Mouse (Mus musculus): Measurements from ENCODE around the gene Mtss1l.

Gene Mtss1l

GRCm38 (mm10) chr8:110706288-110706870, 14.9 kb upstream of the Mtss1l start:
- DNase-seq (ENCODE audit: low spot score), result no peak

GRCm38 (mm10) chr8:110708429-110708828, 12.8 kb upstream of the Mtss1l start:
- no peak for DNase-seq (ENCODE audit: low spot score)

GRCm38 (mm10) chr8:110710593-110710992, 10.7 kb upstream of the Mtss1l start:
- DNase-seq (ENCODE audit: low spot score), result no peak

- DNase-seq (ENCODE audit: low spot score), result no peak
Measured at GRCm38 (mm10) chr8:110711271-110711934, 9.9 kb upstream of the Mtss1l start.

GRCm38 (mm10) chr8:110713073-110713472, 8.2 kb upstream of the Mtss1l start:
- DNase-seq (ENCODE audit: low spot score), result no peak

GRCm38 (mm10) chr8:110714827-110715519, 6.3 kb upstream of the Mtss1l start:
- DNase-seq (ENCODE audit: low spot score), result no peak

- no peak for DNase-seq (ENCODE audit: low spot score)
Measured at GRCm38 (mm10) chr8:110716075-110716474, 5.2 kb upstream of the Mtss1l start.

GRCm38 (mm10) chr8:110717131-110717530, 4.1 kb upstream of the Mtss1l start:
- DNase-seq (ENCODE audit: low spot score), result no peak

- DNase-seq (ENCODE audit: low spot score), result no peak
Measured at GRCm38 (mm10) chr8:110718209-110718968, 2.9 kb upstream of the Mtss1l start.

- DNase-seq (ENCODE audit: low spot score), result peak; percentile 62
Measured at GRCm38 (mm10) chr8:110718969-110719670, 2.2 kb upstream of the Mtss1l start.

GRCm38 (mm10) chr8:110719898-110720653, 1.2 kb upstream of the Mtss1l start:
- no peak for DNase-seq (ENCODE audit: low spot score)

- DNase-seq (ENCODE audit: low spot score), result peak; percentile 63
Measured at GRCm38 (mm10) chr8:110721606-110722413, 534 bp downstream of the Mtss1l start.

GRCm38 (mm10) chr8:110722414-110723011, 1.2 kb downstream of the Mtss1l start:
- DNase-seq (ENCODE audit: low spot score), result no peak

- DNase-seq (ENCODE audit: low spot score), result no peak
Measured at GRCm38 (mm10) chr8:110724493-110724892, 3.2 kb downstream of the Mtss1l start.

GRCm38 (mm10) chr8:110725084-110725838, 4.0 kb downstream of the Mtss1l start:
- no peak for DNase-seq (ENCODE audit: low spot score)

- peak; percentile 89 for DNase-seq (ENCODE audit: low spot score)
Measured at GRCm38 (mm10) chr8:110726893-110727292, 5.6 kb downstream of the Mtss1l start.

- DNase-seq (ENCODE audit: low spot score), result no peak
Measured at GRCm38 (mm10) chr8:110731346-110731859, 10.1 kb downstream of the Mtss1l start.

GRCm38 (mm10) chr8:110733036-110733435, 11.8 kb downstream of the Mtss1l start:
- DNase-seq (ENCODE audit: low spot score), result no peak
